Mouse (Mus musculus) CD4-positive, CD25-positive, alpha-beta regulatory T cell (primary cell): Measurements from ENCODE around the gene Dnm1l. TPM values are rescaled to one million over a fixed set of nuclear protein-coding genes. Genes with fewer than 3 reads are reported as not detected.

Experiments used
- polyA plus RNA-seq: library from polyadenylated mRNA; unstranded; fragments of 100-300 nt; shearing (Covaris generic); gene quantifications from one replicate; pipeline ENCODE4 v1.2.1, GENCODE M21; 2017

Dnm1l gene
- 51.5 TPM for polyA plus RNA-seq

DNA sequence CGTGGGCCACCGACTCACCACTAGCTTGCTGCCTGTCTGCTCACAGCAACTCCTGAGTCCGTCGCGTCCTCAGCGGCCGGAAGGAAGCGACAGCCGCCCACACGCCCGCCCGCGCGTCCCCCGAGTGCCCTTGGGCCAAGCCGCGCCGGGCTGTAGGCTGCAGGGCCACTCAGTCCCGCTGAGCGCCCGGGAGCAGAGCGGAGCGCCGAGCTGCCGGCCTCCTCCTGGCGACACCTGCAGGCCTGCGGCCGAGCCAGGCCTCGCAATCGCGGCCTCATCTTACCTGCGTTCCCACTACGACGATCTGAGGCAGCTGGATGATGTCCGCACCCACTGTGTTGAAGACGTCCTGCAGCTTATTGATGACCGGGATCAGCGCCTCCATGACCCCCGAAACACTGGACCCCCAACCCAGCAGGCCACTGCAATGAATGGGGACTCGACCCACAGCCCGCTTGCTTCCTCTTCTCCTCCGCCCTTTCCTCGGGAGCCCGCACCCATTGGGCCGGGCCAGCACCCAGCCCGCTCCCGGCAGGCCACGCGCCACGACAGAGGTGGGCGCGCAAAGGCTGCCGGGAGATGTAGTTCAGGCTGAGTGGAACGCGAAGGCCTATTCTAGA lies at the start of gene Dnm1l:
Dnm1l (minus strand) TSS at position 479 of the 620 bp plus-strand sequence.

DNA sequence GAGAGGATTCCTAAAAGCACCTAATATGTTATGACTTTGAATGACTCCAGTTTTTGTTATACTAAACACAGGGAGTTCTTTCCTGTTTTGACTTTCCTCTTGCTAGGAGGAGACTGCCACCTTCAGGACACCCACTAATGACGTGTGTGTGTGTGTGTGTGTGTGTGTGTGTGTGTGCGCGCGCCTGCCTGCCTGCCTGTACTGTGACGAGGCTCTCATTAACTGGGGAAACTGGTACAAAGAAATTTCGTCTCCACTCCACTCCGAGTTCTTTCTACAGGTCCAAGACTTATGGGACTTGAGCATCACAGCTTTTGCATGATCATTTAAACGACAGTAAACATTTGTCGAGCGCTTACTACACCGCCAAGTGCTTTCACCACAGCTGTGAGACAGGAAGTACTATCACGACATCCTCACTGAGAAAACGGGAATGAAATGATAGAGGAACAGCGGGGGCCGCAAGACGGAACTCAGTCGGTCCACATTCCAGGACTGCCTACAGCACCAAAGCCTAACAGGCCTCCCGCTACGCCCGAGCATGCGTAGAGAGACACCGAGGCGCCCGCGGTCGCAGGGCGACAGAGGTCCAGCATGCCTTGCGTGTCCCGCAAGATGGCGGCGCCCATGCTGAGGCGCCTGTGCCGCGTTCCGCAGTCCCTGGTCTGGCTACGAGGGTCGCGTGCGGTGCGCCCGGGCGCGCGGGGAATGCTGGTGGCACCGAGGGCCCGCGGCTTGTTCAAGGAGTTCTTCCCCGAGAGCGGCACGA lies 56.2 kb downstream of the Dnm1l start, which contains the start of gene Yars2:
Yars2 (plus strand) TSS at position 597 of the 769 bp plus-strand sequence.

Other genes with a start within 250 kb of the Dnm1l start
- 0.28 TPM for gene Pkp2, start 145.6 kb downstream of the Dnm1l start, polyA plus RNA-seq
- gene Yars2, start 56.0 kb downstream of the Dnm1l start, polyA plus RNA-seq, result 37.1 TPM
- 0.20 TPM for gene Fgd4, start 241.6 kb upstream of the Dnm1l start, polyA plus RNA-seq